Mouse (Mus musculus) spleen, adult 2 months (tissue): ENCODE data around the gene AL732309.1. TPM values are rescaled to one million over a fixed set of nuclear protein-coding genes. Genes with fewer than 3 reads are reported as not detected.

Experiments
- DNase-seq, 2 experiments: peaks; one replicate each; pipeline versions ENCODE4 v3.0.0 to v3.0.0-alpha.2; 2012 to 2021; ENCODE audit warnings: low spot score in 2 of 2, low read depth in 1 of 2
- H3K27ac ChIP-seq: fragments of 200-500 bp; 2 replicates; pipeline ENCODE4 v1.5.1; 2012; ENCODE audit warnings: low read length, inconsistent platforms; ENCODE audit not compliant: insufficient read depth
- H3K27me3 ChIP-seq: fragments of 200-500 bp; 2 replicates; pipeline ENCODE4 v1.6.1; 2012; ENCODE audit warnings: mild to moderate bottlenecking, moderate library complexity, low read length, inconsistent platforms; ENCODE audit not compliant: control insufficient read depth, insufficient read depth
- H3K36me3 ChIP-seq: fragments of 200-500 bp; 2 replicates; pipeline ENCODE4 v1.6.1; 2012; ENCODE audit warnings: mild to moderate bottlenecking, low read length, inconsistent platforms; ENCODE audit not compliant: control insufficient read depth, insufficient read depth
- H3K4me1 ChIP-seq: fragments of 200-500 bp; 2 replicates; pipeline ENCODE4 v1.6.1; 2011; ENCODE audit warnings: inconsistent platforms; ENCODE audit not compliant: control insufficient read depth, insufficient read depth, insufficient read length
- H3K4me3 ChIP-seq: fragments of 200-500 bp; 2 replicates; pipeline ENCODE4 v1.5.1; 2011; ENCODE audit warnings: mild to moderate bottlenecking, inconsistent platforms; ENCODE audit not compliant: insufficient read depth, insufficient read length; ENCODE audit errors: extremely low read depth
- CTCF ChIP-seq: fragments of 200-500 bp; IDR thresholded peaks from 2 replicates; pipeline ENCODE4 v1.5.1; 2011; ENCODE audit warnings: mild to moderate bottlenecking, inconsistent platforms; ENCODE audit not compliant: insufficient read depth, insufficient read length, insufficient replicate concordance; ENCODE audit errors: extremely low read depth
- POLR2A ChIP-seq: fragments of 200-500 bp; IDR thresholded peaks from 2 replicates; pipeline ENCODE4 v1.6.1; 2011; ENCODE audit warnings: low read depth, low read length, inconsistent platforms
- WGBS: fragments of 180-500 bp; shearing (Covaris S2); methylation state at CpG from one replicate; pipeline ENCODE4 v1.1.7; 2018; 5-methylcytosine and 5-hydroxymethylcytosine counted together
- polyA plus RNA-seq: library from polyadenylated mRNA; depleted of rRNA; stranded (reverse); fragments of >200 nt; gene quantifications from 2 replicates; pipeline ENCODE4 v1.2.3, GENCODE M21; 2012

The AL732309.1 gene
- polyA plus RNA-seq, 1 experiment, result 21.0 TPM

DNA sequence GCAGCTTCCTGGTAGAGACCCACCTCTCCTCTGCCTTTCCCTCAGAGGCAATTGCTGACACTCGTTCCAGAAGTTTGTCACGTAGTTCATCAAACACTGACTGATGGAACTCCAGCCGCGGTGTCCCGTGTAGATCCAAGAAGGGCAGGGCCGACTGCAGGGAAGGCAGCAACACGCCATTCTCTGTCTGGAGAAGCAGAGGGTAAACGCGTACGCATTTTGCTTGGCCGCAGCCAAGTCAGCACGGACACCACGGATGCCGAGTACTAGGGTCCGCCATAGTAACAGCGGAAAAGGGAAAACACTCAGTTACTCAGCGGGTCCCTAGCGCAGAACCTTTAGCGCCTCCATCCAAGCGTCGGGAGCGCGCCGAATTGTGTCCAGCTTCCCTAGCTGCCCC lies 36.0 kb downstream of the AL732309.1 start:
- Histone ChIP-seq H3K36me3 (peaks cover 12% of the 10 kb centered on the region), H3K4me3 (peak overlapping the region; percentile 91), H3K27ac (peak overlapping the region; percentile 92), H3K4me1 (peaks cover 9% of the 10 kb centered on the region; the same call in 1 of the 2 replicates), H3K27me3 (no peaks in the 10 kb centered on the region)
- under 1% methylated on average over 24 of the region's 24 CpGs for WGBS
- DNase-seq, result no peak
- TF ChIP-seq CTCF (no peak), POLR2A (no peak)

GRCm38 (mm10) chr2:25207593-25207992 lies 39.1 kb downstream of the AL732309.1 start:
- DNase-seq, result no peak
- 96% methylated on average over 1 of the region's 1 CpGs for WGBS
- Histone ChIP-seq H3K27ac (no peak overlapping the region), H3K4me1 (peaks cover 9% of the 10 kb centered on the region; the same call in 1 of the 2 replicates), H3K36me3 (peaks cover 37% of the 10 kb centered on the region), H3K27me3 (no peaks in the 10 kb centered on the region), H3K4me3 (no peak overlapping the region)
- TF ChIP-seq CTCF, result no peak
- TF ChIP-seq POLR2A, result no peak

GRCm38 (mm10) chr2:25203631-25204214 lies 42.9 kb downstream of the AL732309.1 start:
- TF ChIP-seq CTCF (no peak), POLR2A (no peak)
- Histone ChIP-seq H3K27ac (no peak overlapping the region), H3K36me3 (peaks cover 49% of the 10 kb centered on the region), H3K4me3 (no peak overlapping the region), H3K27me3 (no peaks in the 10 kb centered on the region), H3K4me1 (no peaks in the 10 kb centered on the region)
- no peak for DNase-seq
- 62% methylated on average over 4 of the region's 4 CpGs for WGBS

DNA sequence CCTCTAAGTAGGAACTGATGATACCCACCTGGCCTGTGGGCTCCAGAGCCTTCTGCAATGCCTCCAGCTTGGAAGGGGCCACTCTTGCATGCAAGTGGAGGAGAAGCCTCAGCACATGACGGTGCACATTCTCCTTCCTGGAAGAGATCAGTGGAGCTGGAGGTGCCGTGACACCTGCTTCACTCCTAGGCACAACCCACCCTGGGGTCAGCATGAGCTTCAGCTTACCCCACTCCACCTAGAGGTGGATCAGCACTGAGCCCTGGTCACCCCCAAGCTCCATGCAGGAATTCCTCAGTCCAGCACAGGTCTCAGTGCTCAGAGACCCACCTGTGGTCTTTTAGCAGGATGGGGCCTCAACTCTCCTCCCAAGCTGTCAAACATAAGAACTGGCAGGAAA lies 46.0 kb downstream of the AL732309.1 start:
- no peak for TF ChIP-seq POLR2A
- no peak for TF ChIP-seq CTCF
- DNase-seq, result no peak
- 84% methylated on average over 2 of the region's 2 CpGs for whole genome bisulfite sequencing
- no peak overlapping the region for H3K4me3 ChIP-seq
- peaks cover 7% of the 10 kb centered on the region; the same call in 1 of the 2 replicates for H3K4me1 ChIP-seq
- no peaks in the 10 kb centered on the region for H3K27me3 ChIP-seq
- H3K36me3 ChIP-seq, result peaks cover 39% of the 10 kb centered on the region
- no peak overlapping the region for H3K27ac ChIP-seq

GRCm38 (mm10) chr2:25197946-25198345 lies 48.7 kb downstream of the AL732309.1 start:
- H3K4me3 ChIP-seq, result no peak overlapping the region
- H3K27ac ChIP-seq, result peak overlapping the region; percentile 47
- DNase-seq, result no peak
- TF ChIP-seq POLR2A, result no peak
- no peak for TF ChIP-seq CTCF
- peaks cover 24% of the 10 kb centered on the region for H3K36me3 ChIP-seq
- H3K27me3 ChIP-seq, result no peaks in the 10 kb centered on the region
- H3K4me1 ChIP-seq, result peaks cover 21% of the 10 kb centered on the region; the same call in 1 of the 2 replicates

DNA sequence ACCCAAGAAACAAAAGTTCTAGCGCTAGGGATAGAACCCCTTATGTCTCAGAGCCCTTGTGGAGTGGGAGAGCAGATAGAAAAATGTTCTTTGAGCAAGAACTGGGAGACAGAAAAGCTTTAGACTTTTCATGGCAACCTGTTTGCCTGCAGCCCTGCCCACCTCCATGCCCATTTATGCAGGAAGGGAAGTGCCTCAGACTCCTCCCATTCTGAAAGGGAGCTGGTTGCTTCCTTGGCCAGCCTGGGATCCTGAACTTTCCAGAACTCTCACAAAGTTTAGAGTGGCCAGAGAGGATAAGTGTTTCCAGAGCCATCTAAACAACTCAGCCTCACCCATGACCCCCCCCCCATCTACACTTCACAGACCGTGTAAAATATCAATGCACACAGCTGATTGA lies 49.5 kb downstream of the AL732309.1 start:
- WGBS, result 21% methylated on average over 2 of the region's 2 CpGs
- H3K27ac ChIP-seq, result peak overlapping the region; percentile 96
- peaks cover 19% of the 10 kb centered on the region for H3K36me3 ChIP-seq
- H3K4me1 ChIP-seq, result peaks cover 21% of the 10 kb centered on the region; the same call in 1 of the 2 replicates
- DNase-seq, result no peak
- H3K27me3 ChIP-seq, result no peaks in the 10 kb centered on the region
- TF ChIP-seq POLR2A (no peak), CTCF (no peak)
- H3K4me3 ChIP-seq, result no peak overlapping the region; the same call in 1 of the 2 replicates
